In genomic region chr2:71919227-71919647, GRCm38 (mm10) we compare ENCODE assay signal across 10 mouse cellular contexts. TPM values are rescaled to one million over a fixed set of nuclear protein-coding genes. Genes with fewer than 3 reads are reported as not detected.
DNase-seq lines count a peak whose midpoint lies in the region; ATAC-seq and TF ChIP-seq lines count a peak whose summit lies in the region.
"Had no signal": no experiment of that assay in that cellular context is flagged by ENCODE, and none has a peak within 500 bp of the region (broad histone marks: within the 10 kb centered on the region; RNA-seq: fewer than 3 reads in every experiment).

No protein-coding gene starts in this region.

- WGBS in limb, embryonic 15.5 days = 34% methylated on average over 11 of the region's 11 CpGs
- WGBS in forebrain, embryonic 13.5 days = 83% methylated on average over 11 of the region's 11 CpGs
- 65% methylated on average over 11 of the region's 11 CpGs for WGBS in forebrain, postnatal 0 days

- DNase-seq in kidney, postnatal 4 days = peak; percentile 11 to 36
- no peak for DNase-seq in kidney, adult 18-20 months
- peak; percentile 86 for DNase-seq in brain, adult 2 months (ENCODE audit: low read depth, low spot score)
- peak; percentile 71 to 79 for DNase-seq in cerebellum, postnatal 25 days
- no peak for DNase-seq in forebrain, postnatal 0 days
- DNase-seq: lung, adult 18-20 months; right cerebral cortex, adult 18-20 months had no signal

- no peak for TF ChIP-seq CTCF in forebrain, postnatal 0 days (IDR thresholded peaks at IDR 0.05; ENCODE audit: low read depth)

- H3K4me1 ChIP-seq in limb, embryonic 15.5 days = peaks cover 3% of the 10 kb centered on the region; the same call in 1 of the 2 replicates
- no peaks in the 10 kb centered on the region for H3K4me1 ChIP-seq in forebrain, embryonic 13.5 days
- H3K4me1 ChIP-seq in forebrain, postnatal 0 days (ENCODE audit: insufficient read depth) = no peaks in the 10 kb centered on the region
- H3K4me1 ChIP-seq: embryonic facial prominence, embryonic 12.5 days had no signal

- H3K4me3 ChIP-seq in limb, embryonic 15.5 days = no peak overlapping the region
- no peak overlapping the region for H3K4me3 ChIP-seq in forebrain, embryonic 13.5 days
- no peak overlapping the region for H3K4me3 ChIP-seq in forebrain, postnatal 0 days (ENCODE audit: low read depth, low read length)
- H3K4me3 ChIP-seq: embryonic facial prominence, embryonic 12.5 days had no signal

- no peaks in the 10 kb centered on the region for H3K36me3 ChIP-seq in limb, embryonic 15.5 days
- H3K36me3 ChIP-seq in forebrain, embryonic 13.5 days (ENCODE audit: poor library complexity, severe bottlenecking) = no peaks in the 10 kb centered on the region
- H3K36me3 ChIP-seq in forebrain, postnatal 0 days (ENCODE audit: insufficient read depth) = no peaks in the 10 kb centered on the region
- H3K36me3 ChIP-seq: embryonic facial prominence, embryonic 12.5 days had no signal

- no peak overlapping the region for H3K4me2 ChIP-seq in limb, embryonic 15.5 days
- H3K4me2 ChIP-seq in forebrain, embryonic 13.5 days = no peak overlapping the region
- H3K4me2 ChIP-seq in forebrain, postnatal 0 days (ENCODE audit: low read depth) = no peak overlapping the region
- H3K4me2 ChIP-seq: embryonic facial prominence, embryonic 12.5 days had no signal

- no peak overlapping the region for H3K9ac ChIP-seq in limb, embryonic 15.5 days
- no peak overlapping the region for H3K9ac ChIP-seq in forebrain, embryonic 13.5 days
- no peak overlapping the region for H3K9ac ChIP-seq in forebrain, postnatal 0 days
- H3K9ac ChIP-seq: embryonic facial prominence, embryonic 12.5 days had no signal

- no peaks in the 10 kb centered on the region for H3K9me3 ChIP-seq in limb, embryonic 15.5 days
- no peaks in the 10 kb centered on the region for H3K9me3 ChIP-seq in forebrain, embryonic 13.5 days (replicated peaks)
- H3K9me3 ChIP-seq in forebrain, postnatal 0 days (ENCODE audit: low read length) = no peaks in the 10 kb centered on the region
- H3K9me3 ChIP-seq: embryonic facial prominence, embryonic 12.5 days had no signal

- H3K27ac ChIP-seq in limb, embryonic 15.5 days = no peak overlapping the region
- no peak overlapping the region for H3K27ac ChIP-seq in forebrain, embryonic 13.5 days
- no peak overlapping the region for H3K27ac ChIP-seq in forebrain, postnatal 0 days (ENCODE audit: low read depth, low read length)
- H3K27ac ChIP-seq: embryonic facial prominence, embryonic 12.5 days had no signal

- H3K27me3 ChIP-seq in limb, embryonic 15.5 days = no peaks in the 10 kb centered on the region
- H3K27me3 ChIP-seq in forebrain, embryonic 13.5 days = no peaks in the 10 kb centered on the region
- no peaks in the 10 kb centered on the region for H3K27me3 ChIP-seq in forebrain, postnatal 0 days (ENCODE audit: insufficient read depth, low read length)
- H3K27me3 ChIP-seq: embryonic facial prominence, embryonic 12.5 days had no signal

- ATAC-seq in limb, embryonic 15.5 days (ENCODE audit: insufficient number of reproducible peaks, low FRiP score, low TSS enrichment, low read depth) = 0 out of 2 replicates have a peak, but pooled peaks have one; percentile 58
- ATAC-seq in forebrain, embryonic 13.5 days = no peak
- no peak for ATAC-seq in forebrain, postnatal 0 days

RNA-seq across cellular contexts. Expression of gene Pdk1, which starts 46.2 kb away (rescaled TPM):
- polyA plus RNA-seq in limb, embryonic 15.5 days (2015; fragmentation: Nextera tagmentation; extraction: Ambion mirVana) = 67.4 and 71.7 TPM in 2 replicates
- 17.0 and 19.0 TPM in 2 replicates for polyA plus RNA-seq in forebrain, embryonic 13.5 days (2015; fragmentation: Nextera tagmentation; extraction: Ambion mirVana)
- 42.0 and 46.7 TPM in 2 replicates for total RNA-seq in forebrain, postnatal 0 days (2014; rRNA removed)
- polyA plus RNA-seq in forebrain, postnatal 0 days (2015; fragmentation: Nextera tagmentation; extraction: Ambion mirVana) = 15.3 and 20.8 TPM in 2 replicates

Comparison
In these comparisons a context has a peak if more than half of its experiments do, and no peak if none do; other contexts are left out.
1. DNase-seq: peak in kidney, postnatal 4 days (2 of 2), brain, adult 2 months (single experiment) and cerebellum, postnatal 25 days (2 of 2); none in kidney, adult 18-20 months (single experiment) and forebrain, postnatal 0 days (single experiment).